Mouse (Mus musculus) hindlimb bud, embryonic 11.5 days (tissue): Measurements from ENCODE around the gene Kcnh3.
"Not testable (repeated sequence)": the region's sequence is repeated elsewhere in the genome, so short reads cannot be mapped to it uniquely, and the experiment has no call there.

Experiments
- DNase-seq: peaks from one replicate; pipeline ENCODE4 v3.0.0-alpha.2; 2012; ENCODE audit warnings: low read depth, low spot score; ENCODE audit errors: extremely low spot score

The Kcnh3 gene

DNA sequence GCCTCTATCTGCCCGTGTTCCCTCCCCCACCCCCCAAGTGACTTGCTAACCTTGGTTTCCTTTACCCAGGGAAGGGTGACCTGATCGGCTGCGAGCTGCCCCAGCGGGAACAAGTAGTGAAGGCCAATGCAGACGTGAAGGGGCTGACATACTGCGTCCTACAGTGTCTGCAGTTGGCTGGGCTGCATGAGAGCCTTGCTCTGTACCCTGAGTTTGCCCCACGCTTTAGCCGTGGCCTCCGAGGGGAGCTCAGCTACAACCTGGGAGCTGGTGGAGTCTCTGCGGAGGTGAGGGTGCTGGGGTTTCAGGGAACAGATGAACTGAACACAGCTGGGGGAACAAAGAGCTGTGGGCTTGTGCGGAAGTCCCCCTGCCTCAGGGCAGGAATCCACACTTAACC lies 13.3 kb downstream of the Kcnh3 start:
- no peak for DNase-seq

DNA sequence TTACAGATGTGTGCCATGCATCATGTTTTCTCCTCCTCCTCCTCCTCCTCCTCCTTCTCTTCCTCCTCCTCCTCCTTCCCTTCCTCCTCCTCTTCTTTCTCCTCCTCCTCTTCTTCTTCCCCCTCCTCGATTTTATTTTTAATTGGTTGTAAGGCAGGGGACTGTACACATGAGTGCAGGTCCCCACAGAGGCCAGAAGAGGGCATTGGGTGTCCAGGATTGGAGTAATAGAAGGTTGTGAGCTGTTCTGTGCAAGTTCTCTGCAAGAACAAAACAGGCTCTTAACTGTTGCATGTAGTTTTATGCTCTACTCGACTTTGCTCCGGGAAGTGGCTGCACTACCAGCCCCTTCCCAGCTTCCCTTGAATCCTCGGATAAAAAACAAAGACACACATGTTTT lies 15.5 kb downstream of the Kcnh3 start:
- no peak for DNase-seq

DNA sequence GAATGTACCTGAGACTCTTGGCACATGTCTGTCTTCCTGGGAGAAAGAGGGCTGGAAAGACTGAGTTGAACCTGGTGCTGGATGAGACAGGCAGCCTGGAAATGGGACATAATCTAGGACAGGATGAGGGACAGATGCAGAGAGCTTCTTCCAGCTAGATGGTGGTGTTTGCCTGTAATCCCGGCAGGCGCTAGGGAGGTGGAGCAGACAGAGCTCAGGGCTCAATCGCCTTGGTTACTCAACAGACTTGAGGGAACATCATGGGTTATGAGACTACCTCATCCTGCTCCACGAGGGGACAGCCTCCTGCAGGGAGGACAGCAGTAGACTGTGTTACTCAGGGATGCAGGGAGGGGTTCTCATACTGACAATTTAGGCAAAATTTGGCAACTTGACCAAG lies 16.6 kb downstream of the Kcnh3 start:
- no peak for DNase-seq

DNA sequence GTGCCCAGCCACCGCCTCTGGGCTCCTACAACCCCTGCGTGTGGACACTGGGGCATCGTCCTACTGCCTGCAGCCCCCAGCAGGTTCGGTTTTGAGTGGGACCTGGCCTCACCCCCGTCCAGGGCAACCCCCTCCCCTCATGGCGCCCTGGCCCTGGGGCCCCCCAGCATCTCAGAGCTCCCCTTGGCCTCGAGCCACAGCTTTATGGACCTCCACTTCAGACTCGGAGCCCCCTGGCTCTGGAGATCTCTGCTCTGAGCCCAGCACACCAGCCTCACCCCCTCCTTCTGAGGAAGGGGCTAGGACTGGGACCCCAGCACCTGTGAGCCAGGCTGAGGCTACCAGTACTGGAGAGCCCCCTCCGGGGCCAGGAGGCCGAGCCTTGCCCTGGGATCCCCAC lies 17.4 kb downstream of the Kcnh3 start:
- no peak for DNase-seq

DNA sequence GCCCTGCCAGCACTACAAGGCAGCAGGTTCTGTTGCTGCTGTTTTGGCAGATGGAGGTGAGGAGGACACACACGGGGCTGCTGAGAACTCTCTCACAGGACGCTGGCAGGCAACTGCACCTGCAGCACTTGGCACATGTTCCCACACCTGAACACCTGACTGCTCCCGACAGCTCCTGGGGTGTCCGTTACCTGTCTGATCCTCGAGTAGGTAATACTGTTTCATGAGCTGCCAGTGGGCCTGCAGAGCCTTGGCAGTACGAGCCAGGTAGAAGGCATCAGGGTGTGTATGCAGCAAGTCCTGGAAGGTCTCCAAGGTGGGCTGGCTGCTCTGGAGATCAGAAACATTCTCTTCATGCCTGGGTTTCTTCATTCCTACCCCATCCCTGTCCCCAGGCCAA lies 22.1 kb downstream of the Kcnh3 start:
- not testable (repeated sequence) for DNase-seq

DNA sequence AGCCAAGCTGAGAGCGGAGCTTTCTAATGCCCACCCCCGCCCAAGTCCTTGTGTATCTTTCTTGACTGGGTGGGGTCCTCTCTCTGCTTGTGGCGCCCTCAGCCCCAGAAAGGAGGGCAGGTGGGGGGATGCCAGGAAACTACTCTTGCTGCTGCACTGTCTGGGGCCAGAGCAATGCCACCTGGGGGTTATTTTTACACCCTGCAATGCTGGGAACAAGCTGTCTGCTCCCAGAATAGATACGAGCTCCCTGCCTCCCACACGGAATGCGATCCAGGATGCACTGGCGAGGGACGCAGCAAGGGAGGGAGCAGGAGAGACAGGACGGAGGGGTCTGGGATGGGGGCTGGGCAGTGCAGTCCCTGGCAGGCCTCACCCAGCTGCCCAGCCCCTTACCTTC lies 24.3 kb downstream of the Kcnh3 start:
- no peak for DNase-seq

DNA sequence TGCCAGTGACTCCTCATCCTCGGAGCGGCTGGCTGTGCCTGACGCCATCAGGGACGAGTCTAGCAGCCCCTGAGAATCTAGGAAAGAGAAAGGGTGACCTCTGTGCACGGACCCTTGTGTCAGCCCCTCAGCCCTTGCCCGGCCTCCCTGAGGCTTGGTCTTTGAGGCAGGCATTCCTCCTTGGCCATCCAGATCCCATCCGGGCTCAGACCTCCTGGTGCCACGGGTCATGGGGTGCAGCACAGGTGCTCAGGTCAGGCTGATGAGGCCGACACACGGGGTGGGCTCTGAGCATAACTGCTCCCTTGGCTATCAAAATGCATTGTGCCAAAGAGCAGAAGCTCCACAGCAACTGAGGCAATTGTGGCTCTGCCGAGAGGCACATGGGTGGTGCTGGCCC lies 25.3 kb downstream of the Kcnh3 start:
- no peak for DNase-seq

DNA sequence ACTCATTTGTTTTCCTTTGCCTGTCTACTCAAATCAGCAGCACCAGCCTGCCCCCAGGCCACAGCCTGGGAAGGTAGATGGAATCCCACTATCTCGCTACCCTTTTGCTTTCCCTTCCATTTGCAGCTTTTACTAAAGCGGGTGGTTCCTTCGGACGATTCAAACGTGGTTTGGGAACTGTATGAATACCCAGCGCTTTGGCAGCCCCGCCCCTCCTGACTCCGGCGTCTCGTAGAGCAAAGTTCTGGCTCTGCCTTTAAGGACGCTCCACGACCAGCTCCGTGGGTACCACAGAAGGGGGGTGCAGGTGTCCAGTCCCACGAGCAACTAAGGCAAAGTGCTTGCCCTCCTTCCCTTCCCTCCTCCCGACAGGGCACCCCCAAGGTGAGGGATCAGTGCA lies 26.4 kb downstream of the Kcnh3 start:
- not testable (repeated sequence) for DNase-seq

DNA sequence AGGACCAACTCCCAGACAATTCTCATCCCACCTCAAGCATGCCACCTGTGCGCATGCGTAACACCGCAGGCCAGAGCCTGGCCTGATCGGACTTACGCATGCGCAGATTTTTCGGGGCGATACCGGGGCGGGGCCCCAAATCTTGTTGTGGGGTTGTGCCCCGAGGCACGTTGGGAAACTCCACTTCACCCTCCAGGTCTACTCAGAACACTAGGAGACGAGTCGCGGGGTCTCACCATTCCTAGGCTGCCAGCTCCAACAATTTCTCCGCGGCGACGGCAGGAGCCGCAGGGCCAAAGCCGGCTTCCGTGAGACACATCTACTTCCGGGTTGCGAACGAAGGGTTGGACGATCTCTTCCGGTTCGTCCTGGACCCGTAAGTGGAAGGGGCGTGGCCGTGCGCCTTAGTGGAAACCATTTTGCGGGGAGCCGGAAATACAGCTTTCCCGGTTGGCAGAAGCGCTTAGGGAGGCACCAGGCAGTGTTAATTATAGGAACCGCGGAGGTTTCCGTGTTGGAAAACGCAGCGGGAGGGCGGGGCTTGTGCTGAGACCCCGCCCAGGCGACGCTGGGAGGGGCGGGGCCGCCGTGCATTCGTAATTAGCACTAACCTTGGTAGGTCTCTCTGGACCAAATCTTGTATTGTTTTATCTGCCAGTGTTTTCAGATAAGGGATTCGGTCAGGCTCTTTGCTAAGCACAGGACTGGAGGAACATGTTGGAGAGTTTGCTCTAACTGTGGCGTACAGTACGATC lies 27.1 kb downstream of the Kcnh3 start, which contains the start of gene Mcrs1:
Gene Mcrs1, minus strand, starts transcription at position 336 of the 755 bp plus-strand sequence.
- DNase-seq = peak; percentile 98

DNA sequence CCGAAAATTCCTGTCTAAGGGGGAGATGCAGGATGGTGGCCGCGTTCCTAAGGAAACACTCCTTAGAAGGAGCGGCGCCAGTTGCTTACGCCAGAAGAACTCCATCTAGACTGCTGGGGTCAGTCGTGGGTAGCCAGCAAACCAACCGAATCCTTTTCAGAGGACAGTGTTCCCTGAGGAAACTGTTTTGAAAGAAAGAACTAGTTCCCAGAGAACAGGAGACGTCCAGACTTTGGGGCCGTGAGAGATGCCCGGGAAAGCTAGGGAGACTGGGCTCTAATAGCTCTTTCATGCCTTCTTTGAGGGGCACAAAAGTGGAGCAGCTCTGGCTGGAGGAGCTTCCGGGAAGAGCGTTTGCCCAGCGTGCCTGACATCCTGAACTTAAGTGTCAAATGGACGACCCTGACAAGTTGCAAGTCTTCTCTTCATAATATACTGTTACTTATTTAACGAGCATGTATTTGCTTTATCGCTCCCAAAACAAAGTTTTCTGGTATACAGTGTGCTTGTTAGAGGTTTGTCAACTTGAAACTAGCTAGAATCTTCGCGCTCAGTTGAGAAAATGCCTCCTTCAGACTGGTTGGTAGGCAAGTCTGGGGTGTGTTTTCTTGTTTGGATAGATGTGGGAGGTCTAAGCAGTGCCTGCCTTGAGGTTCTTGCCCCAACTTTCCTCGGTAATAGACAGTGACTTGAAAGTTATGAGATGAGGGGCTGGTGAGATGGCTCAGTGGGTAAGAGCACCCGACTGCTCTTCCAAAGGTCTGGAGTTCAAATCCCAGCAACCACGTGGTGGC lies 27.9 kb downstream of the Kcnh3 start:
- no peak for DNase-seq

DNA sequence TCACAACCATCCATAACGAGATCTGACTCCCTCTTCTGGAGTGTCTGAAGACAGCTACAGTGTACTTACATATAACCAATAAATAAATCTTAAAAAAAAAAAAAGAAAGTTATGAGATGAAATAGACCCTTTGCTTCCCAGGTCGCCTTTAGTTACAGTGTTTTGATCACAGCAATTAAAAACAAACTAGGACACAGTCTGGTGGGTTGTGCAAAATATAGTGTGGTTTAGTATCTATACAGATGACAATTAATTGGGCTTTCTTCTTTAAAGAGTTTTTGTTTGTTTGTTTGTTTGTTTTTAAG lies 28.5 kb downstream of the Kcnh3 start:
- DNase-seq = not testable (repeated sequence)

DNA sequence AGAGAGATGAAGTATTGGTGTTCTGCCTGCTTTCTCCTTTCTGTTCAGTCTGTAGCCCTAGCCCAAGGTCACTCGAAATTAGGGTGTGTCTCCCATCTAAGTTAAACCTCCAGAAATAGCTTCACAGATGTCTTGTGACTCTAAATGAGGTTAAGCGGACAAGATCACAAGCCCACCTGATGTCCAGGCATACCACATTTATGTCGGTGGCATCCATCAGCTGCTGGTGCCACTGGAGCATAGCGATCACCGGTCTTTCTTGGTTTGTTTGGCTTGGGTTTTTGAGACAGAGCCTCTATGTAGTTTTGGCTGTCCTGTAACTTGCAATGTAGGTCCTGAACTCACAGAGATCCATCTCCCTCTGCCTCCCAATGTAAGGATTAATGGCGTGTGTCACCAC lies 29.1 kb downstream of the Kcnh3 start:
- DNase-seq = no peak

DNA sequence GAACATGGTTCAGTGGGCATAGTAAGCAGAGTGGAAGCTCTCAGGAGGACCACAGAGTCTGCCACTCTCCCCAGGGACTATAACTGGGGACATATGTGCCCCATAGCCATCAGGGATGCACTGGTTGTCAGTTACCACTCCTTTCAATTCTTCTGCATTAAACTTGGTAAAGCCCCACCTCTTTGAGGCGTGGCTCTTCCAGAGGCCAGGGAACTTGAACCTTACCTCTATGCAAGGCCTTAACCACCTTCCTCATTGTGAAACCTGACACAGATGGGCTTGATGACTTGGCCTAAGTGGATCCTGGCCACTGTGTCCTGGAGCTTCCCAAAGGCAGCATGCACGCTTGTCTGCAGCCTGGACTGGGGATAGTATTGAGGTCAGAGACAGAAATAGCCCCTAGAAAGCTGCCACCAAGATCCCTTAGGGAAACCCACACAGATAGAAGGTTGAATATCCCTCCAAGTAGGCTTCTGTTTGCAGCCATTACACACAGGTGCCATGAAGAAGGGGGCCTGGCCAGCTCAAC lies 29.9 kb downstream of the Kcnh3 start:
- no peak for DNase-seq

DNA sequence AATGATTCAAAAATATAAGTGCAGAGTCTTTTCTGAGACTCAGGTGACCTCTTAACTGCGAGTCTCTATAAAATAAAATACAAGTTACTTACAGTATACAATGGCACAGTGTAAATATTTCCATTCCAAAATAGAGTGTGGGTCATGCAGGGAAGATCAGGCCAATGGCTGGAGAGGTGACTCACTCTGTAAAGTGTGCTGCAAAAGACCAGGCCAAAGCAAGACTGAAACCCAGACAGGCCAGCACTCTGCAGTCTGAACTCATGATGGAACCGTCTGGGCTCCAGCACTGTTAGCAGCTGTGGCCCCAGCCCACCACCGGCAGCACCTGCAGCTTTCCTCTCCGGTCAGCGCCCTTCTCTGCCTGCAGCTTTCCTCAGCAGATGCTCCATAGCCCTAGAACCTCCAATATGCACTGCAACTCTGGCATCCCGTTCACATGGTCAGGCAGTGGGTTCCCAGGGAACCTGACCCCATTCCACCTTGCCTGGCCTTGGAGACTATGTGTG lies 30.6 kb downstream of the Kcnh3 start:
- no peak for DNase-seq

DNA sequence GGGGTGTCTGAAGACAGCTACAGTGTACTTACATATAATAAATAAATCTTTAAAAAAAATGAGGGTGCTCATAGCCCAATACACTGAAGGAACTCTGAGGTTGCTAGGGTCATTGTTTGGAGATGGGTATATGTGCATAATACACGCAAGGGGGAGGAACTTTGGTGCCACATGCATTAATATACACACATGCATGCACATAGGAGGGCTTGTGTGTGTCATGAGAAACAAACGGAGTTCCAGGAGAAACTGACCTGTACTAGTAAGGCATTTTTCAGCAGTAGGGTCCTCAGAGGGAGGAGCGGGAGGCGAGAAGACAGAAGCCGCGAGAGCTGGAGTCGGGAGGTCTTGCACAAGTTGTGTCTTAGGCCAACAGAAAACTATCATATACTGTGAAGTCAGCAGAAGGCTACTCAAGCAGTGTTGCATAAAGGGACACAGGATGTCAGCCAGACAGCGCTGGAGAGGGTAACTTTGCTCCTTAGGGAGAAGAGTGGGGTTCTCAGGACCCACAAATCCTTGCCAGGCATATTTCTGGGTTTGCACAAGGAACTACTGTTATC lies 34.6 kb downstream of the Kcnh3 start:
- DNase-seq = no peak

DNA sequence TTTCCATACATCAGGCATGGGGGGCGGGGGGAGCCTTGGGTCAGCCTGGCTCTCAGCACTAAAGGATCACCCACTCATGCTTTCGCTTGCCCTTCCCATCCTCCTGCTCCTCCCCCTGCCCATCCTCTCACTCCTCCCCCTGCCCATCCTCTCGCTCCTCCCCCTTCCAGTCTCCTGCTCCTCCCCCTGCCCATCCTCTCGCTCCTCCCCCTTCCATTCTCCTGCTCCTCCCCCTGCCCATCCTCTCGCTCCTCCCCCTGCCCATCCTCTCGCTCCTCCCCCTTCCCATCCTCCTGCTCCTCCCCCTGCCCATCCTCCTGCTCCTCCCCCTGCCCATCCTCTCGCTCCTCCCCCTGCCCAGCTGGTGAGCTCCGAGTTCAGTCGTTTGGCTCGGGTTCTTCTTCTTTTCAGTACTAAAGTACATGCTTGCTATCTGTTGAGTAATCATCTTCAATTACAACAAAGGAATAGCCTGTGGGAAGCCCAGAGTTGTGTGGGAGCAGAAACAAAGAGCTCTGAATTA lies 35.1 kb downstream of the Kcnh3 start:
- DNase-seq = no peak

DNA sequence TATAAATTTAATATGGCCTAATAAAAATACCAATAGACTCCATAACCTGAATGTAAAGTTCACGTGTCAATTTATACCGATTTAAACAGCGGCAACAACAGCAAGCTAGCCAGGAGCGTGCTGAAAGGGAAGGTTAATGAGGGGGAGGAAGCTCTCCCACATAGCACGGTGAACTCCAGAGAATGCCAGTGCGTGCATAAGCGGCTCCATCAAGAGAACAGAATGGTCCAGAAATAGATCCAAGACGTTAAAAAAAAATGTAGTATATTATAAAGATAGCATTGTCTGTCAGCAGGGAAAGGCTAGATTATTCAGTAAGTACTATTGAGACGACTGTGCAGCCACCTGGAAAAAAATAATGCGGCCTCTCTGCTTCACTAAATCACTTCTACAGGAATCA lies 38.0 kb downstream of the Kcnh3 start:
- DNase-seq = no peak

DNA sequence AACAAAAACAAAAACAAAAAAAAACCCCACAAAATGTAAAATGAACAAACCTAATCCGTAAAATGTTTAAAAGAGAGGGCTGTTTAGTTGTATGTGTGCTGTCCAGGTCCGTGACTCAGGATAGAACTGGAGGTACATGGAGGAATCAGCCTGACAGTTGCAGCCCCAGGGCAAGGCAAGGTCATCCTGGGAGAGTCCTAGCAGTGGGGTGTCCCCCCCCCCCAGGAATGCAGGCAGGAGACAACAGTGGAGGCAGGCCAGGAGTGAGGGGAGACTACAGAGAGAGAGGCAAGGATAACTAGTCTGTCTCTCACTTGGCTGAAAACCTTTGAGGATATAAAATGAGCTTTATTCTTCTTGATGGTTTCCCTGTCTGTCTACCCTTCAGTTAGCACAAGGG lies 39.7 kb downstream of the Kcnh3 start:
- DNase-seq = no peak

DNA sequence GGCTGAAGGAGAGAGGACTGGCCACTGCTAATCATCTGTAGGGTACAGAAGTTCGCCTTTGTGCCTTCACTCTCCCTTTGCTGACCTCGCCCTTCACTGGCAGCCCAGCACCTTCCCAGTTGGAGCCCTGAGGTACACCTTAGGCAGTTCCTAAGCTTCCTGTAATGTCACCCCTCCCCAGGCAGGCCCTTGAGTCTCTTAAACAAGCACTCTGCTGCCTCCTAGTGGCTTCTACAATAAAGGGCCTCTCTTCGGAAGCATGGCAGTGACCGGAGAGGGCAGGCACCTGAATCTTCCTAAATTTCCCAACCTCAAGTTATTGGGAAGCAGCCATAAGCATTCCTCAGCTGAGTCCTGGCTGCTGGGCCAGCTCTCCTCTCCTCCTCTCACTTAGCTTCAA lies 41.0 kb downstream of the Kcnh3 start:
- DNase-seq = peak; percentile 71

DNA sequence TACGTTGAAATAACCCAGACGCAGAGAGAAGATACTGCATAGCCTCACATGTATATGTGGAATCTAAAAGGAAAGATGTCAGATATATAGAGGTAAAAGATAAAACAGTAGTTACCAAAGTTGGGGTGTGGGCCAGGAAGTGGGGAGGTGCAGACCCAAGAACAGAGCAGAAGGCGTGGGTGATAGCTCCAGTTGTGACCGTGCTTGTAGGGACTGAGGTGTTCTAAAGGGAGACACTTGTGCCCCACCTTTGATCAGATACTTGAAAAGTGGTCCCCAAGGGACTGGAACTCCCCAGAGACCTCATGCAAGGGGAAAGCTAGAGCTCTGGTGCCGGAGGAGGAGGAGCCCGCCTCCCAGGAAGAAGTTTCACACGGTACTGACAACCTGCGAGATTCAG lies 51.4 kb downstream of the Kcnh3 start:
- DNase-seq = no peak

DNA sequence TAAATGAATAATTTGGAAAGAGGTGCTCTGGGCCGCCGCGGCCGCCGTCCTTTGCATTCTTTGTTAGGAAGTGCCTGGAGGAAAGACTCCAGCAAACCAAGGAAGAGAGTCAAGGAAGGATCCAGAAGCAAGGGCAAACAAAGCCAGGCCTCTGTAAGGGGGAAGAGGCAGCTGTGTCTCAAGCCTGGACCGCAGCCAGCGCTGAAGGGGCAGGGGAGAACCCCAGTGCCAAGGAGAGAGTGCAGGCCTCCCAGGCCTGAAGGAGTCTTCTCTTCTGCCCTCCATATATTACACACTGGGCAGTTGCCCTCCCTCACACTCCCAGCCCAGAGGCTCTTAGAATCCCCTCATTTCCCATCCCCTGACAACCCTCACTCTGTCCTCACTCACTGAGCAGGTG lies 53.6 kb downstream of the Kcnh3 start:
- DNase-seq = no peak

DNA sequence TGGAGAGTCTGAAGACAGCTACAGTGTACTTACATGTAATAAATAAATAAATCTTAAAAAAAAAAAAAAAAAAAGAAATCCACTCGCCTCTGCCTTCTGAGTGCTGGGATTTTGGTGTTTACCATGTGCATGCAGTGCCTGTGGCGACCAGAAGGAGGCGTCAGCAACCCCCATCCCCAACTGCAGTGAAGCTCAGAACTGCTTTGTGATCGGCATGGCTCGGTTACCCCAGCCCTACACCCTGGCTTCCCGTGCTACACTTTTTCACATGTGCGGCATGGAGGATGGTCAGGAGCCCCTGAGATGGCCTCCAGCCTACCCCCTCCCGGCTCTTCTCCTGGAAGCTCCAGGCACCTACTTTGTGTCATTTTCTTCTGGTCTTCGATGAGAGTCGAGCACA lies 58.8 kb downstream of the Kcnh3 start:
- no peak for DNase-seq
